Mouse (Mus musculus): Measurements from ENCODE around the gene Fcnb.

- TF ChIP-seq CTCF (IDR thresholded peaks at IDR 0.05; ENCODE audit: low read depth, low read length) (no peak), POLR2A (IDR thresholded peaks at IDR 0.05; ENCODE audit: borderline replicate concordance, low read depth, low read length) (no peak)
Observed at GRCm38 (mm10) chr2:28120342-28120741, 35.7 kb upstream of the Fcnb start.
